Mouse (Mus musculus) kidney, adult 2 months (tissue): ENCODE data around the gene Cacna1c. TPM values are rescaled to one million over a fixed set of nuclear protein-coding genes. Genes with fewer than 3 reads are reported as not detected.

Experiments used
- DNase-seq: peaks from one replicate; pipeline ENCODE4 v3.0.0; 2021
- H3K27ac ChIP-seq: fragments of 200-500 bp; 2 replicates; pipeline ENCODE4 v1.5.1; 2012; ENCODE audit warnings: low read depth, low read length, control low read depth, inconsistent platforms; ENCODE audit not compliant: insufficient read depth
- H3K27me3 ChIP-seq: fragments of 200-500 bp; replicated peaks from 2 replicates; pipeline ENCODE4 v1.6.1; 2012; ENCODE audit warnings: mild to moderate bottlenecking, moderate library complexity, low read length, inconsistent platforms; ENCODE audit not compliant: control insufficient read depth, insufficient read depth
- H3K36me3 ChIP-seq: fragments of 200-500 bp; 2 replicates; pipeline ENCODE4 v1.6.1; 2012; ENCODE audit warnings: mild to moderate bottlenecking, moderate library complexity, low read length, inconsistent platforms; ENCODE audit not compliant: control insufficient read depth, insufficient read depth
- H3K4me1 ChIP-seq: fragments of 200-500 bp; 2 replicates; pipeline ENCODE4 v1.6.1; 2011; ENCODE audit warnings: low read length; ENCODE audit not compliant: control insufficient read depth, insufficient read depth
- H3K4me3 ChIP-seq: fragments of 200-500 bp; 2 replicates; pipeline ENCODE4 v1.5.1; 2011; ENCODE audit warnings: mild to moderate bottlenecking, low read depth, low read length, control low read depth; ENCODE audit not compliant: insufficient read depth
- CTCF ChIP-seq: fragments of 200-500 bp; conservative IDR thresholded peaks from 2 replicates; pipeline ENCODE4 v1.5.1; 2011; ENCODE audit warnings: low read depth, mild to moderate bottlenecking, control low read depth, low read length, moderate library complexity, mixed read lengths; ENCODE audit not compliant: insufficient read depth, insufficient read length
- POLR2A ChIP-seq: fragments of 200-500 bp; IDR thresholded peaks from one replicate; pipeline ENCODE4 v1.6.1; 2011; ENCODE audit warnings: low read depth, low read length, control low read depth
- WGBS: fragments of 180-500 bp; shearing (Covaris S2); methylation state at CpG from one replicate; pipeline ENCODE4 v1.1.7; 2018; 5-methylcytosine and 5-hydroxymethylcytosine counted together
- polyA plus RNA-seq: library from polyadenylated mRNA; depleted of rRNA; stranded (reverse); fragments of >200 nt; gene quantifications from 2 replicates; pipeline ENCODE4 v1.2.3, GENCODE M21; 2012

Cacna1c gene
- polyA plus RNA-seq, 1 experiment: 0.99 TPM

DNA sequence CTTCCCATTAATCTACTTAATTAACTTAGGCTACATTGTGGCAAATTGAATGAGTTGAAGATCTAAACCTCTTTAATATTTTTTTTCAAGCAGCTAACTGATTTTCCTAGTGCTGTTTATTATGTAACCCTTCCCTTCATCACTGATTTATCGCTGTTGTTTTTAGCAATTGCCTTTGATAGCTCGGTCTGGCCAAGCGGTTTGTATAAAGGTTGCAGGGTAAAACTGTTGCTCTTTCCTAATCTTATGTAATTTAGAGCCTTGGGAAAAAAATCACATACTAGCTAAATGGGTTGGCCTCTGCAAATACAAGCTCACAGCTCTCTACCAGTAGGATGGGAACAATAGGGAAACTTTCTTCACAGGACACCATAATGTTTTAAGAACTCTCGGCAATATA is 306.8 kb downstream of the Cacna1c start:
- WGBS: 69% methylated on average over 4 of the region's 4 CpGs
- H3K4me1 ChIP-seq: no peaks in the 10 kb centered on the region
- H3K27ac ChIP-seq: no peak overlapping the region
- peak; percentile 19 for DNase-seq
- H3K27me3 ChIP-seq: no peaks in the 10 kb centered on the region
- H3K36me3 ChIP-seq: no peaks in the 10 kb centered on the region
- no peak overlapping the region for H3K4me3 ChIP-seq
- TF ChIP-seq CTCF (no peak), POLR2A (no peak)

DNA sequence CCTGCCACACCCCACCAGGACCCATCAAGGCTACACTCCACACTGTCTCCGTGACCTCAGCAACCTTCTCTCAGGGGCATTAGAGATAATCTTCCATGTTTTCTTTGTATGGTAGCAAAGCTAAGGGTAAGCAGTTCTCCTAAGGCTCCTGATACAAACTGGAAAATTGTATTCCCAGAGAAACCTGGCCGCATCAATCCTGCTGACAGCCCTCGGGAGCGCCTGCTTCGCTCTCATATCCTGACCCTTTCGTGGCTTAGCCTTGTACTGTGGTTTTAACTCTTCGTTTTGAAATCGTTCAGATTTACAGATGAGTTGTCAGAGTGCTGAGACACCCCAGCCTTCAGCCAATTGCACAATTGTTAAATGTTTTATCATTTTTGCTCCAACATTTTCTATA is 309.2 kb downstream of the Cacna1c start:
- WGBS: 77% methylated on average over 8 of the region's 8 CpGs

DNA sequence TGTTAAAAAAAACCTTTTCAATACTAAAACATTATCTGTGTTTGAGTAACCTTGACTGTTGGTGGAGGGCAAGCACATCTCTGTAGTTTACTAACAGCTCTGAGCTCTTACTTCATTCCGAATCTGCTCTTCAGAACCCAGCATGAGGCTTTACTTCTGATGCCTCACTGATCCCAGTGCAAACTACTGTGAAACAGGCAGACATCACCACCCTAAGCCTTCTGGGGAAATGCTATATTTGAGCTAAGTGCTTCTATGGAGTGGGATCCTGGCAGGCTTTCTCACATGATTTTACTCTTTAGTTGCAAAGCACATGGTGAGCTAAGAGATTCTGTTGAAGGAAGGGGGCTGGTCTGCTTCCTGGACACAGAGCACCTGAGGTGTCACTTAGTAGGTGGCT is 311.3 kb downstream of the Cacna1c start:
- Histone ChIP-seq H3K27ac (no peak overlapping the region), H3K4me1 (no peaks in the 10 kb centered on the region), H3K4me3 (no peak overlapping the region), H3K27me3 (no peaks in the 10 kb centered on the region), H3K36me3 (no peaks in the 10 kb centered on the region)
- DNase-seq: no peak
- 83% methylated on average over 1 of the region's 1 CpGs for WGBS
- no peak for TF ChIP-seq POLR2A
- no peak for TF ChIP-seq CTCF

More for the DNA sequence above, 309.2 kb downstream of the Cacna1c start:
- Histone ChIP-seq H3K27me3 (no peaks in the 10 kb centered on the region), H3K27ac (no peak overlapping the region), H3K4me3 (no peak overlapping the region), H3K36me3 (no peaks in the 10 kb centered on the region), H3K4me1 (no peaks in the 10 kb centered on the region)
- no peak for TF ChIP-seq CTCF
- TF ChIP-seq POLR2A: no peak
- no peak for DNase-seq

DNA sequence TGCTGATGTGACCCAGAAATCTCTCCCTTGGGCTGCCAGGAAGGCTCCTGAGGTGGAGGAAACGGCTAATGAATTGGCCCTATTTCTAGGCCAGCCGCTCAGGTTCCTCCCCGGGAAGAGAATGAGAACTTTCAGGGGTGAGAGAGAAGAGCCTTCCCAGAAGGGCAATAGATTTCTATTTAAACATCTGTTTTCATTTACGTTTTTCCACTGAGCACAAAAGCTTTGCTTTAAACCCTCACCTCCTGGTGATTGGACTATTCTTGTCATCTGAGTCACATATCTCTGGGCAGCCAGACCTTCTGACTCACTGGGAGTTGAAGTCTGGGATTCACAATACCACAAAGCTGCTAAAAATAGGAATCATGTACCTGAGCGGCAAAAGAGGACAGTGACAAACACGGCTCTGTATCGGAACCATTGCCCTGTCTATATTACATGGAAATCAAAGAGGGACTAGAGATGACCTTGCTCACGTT is 312.1 kb downstream of the Cacna1c start:
- DNase-seq: no peak
- H3K27ac ChIP-seq: no peak overlapping the region
- no peak overlapping the region for H3K4me3 ChIP-seq
- 82% methylated on average over 8 of the region's 8 CpGs for WGBS
- no peaks in the 10 kb centered on the region for H3K27me3 ChIP-seq
- H3K36me3 ChIP-seq: no peaks in the 10 kb centered on the region
- TF ChIP-seq CTCF (no peak), POLR2A (no peak)
- no peaks in the 10 kb centered on the region for H3K4me1 ChIP-seq

DNA sequence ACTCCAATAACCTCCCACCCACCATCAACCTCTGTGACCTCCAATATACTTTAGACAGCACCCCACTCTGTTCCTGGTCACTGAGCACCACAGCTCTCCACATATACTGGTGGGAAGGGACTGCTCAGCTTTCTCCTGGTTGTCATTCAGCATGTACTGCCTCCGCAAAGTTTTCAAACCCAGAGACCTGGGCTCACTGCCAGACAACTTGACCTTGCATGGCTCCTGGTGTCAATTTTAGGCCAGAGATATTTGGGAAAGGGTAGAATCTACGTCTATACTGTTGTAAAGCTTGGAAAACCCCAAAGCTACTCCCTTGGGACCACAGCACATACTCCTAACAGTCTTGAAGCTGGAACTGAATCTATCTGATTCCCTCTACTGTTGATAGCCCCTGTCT is 320.0 kb downstream of the Cacna1c start:
- 37% methylated on average over 2 of the region's 2 CpGs for WGBS
- Histone ChIP-seq H3K36me3 (no peaks in the 10 kb centered on the region), H3K27me3 (no peaks in the 10 kb centered on the region), H3K4me1 (no peaks in the 10 kb centered on the region), H3K27ac (no peak overlapping the region), H3K4me3 (no peak overlapping the region)
- peak; percentile 38 for DNase-seq
- TF ChIP-seq CTCF: no peak
- TF ChIP-seq POLR2A: no peak

DNA sequence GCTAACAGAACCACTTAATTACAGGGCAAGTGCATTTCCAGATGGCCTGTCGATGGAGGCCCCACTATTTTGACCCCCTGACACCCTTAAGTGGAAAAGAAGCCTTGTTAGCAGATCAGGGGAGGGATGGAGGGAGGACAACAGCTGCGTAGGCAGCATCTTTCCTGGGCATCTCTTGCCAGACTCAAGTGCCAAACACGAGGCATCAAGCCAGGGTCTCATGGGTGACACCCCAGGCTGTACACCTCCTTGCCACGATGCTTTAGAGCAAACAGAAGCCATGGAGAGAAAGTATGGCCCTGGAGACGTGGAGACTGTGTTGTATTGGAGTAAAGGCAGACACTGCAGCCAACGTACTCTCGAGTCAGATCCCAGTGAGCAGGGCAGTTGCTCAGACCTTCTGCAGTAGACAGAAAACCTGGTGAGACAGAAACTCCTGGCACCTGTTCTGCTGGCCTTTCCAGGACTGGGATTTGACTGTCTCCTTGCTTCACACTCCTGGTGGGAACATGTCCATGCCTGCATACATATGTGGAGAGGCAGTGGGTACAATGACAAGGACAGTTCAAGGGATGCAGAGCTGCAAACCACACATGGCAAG is 325.9 kb downstream of the Cacna1c start:
- WGBS: 75% methylated on average over 7 of the region's 7 CpGs
- no peaks in the 10 kb centered on the region for H3K36me3 ChIP-seq
- TF ChIP-seq CTCF (no peak), POLR2A (no peak)
- no peak overlapping the region for H3K27ac ChIP-seq
- no peaks in the 10 kb centered on the region for H3K4me1 ChIP-seq
- H3K4me3 ChIP-seq: no peak overlapping the region
- no peak for DNase-seq
- H3K27me3 ChIP-seq: no peaks in the 10 kb centered on the region

DNA sequence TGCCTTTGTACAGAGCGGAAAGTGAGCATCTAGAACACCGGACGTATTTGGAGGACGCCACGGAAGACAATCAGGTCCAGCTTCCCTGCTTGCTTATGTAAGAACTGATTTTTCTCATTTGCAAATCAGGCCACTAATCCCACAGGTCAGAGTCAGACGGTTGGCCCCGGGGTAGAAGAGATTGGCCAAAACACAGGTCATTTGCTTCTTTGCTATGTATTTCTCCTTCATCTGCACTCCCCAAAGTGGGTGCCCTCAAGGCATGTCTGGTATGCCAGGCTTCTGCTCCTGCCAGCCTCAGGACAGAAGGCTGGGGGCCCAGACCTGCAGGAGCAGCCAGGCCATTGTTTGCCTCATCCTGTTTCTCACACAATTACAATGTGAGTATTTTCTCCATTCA is 328.8 kb downstream of the Cacna1c start:
- no peak overlapping the region for H3K4me3 ChIP-seq
- no peaks in the 10 kb centered on the region for H3K4me1 ChIP-seq
- H3K27ac ChIP-seq: no peak overlapping the region
- H3K36me3 ChIP-seq: no peaks in the 10 kb centered on the region
- H3K27me3 ChIP-seq: no peaks in the 10 kb centered on the region
- 90% methylated on average over 7 of the region's 7 CpGs for WGBS
- DNase-seq: no peak
- no peak for TF ChIP-seq CTCF
- no peak for TF ChIP-seq POLR2A

DNA sequence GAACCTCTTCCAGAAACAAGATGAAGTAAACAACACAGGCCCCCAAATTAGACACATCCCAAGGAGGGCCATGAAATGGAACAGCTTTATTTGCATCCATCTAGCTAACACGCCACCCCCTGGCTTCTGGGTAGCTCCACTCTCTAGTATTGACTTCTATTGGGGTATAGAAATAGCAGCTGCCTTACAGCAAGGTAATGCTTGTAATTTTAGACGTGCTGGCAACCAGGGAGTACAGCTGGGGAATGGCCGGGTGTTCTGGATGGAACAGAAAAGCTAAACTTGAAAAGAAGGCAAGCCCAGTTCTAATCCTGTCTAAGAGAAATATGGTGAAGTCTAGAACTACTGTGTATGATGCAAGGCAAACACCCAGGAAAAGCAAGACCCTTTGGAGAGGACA is 329.3 kb downstream of the Cacna1c start:
- no peak for DNase-seq
- H3K27me3 ChIP-seq: no peaks in the 10 kb centered on the region
- H3K4me3 ChIP-seq: no peak overlapping the region
- H3K27ac ChIP-seq: no peak overlapping the region
- TF ChIP-seq POLR2A (no peak), CTCF (no peak)
- 74% methylated on average over 3 of the region's 3 CpGs for WGBS
- H3K36me3 ChIP-seq: no peaks in the 10 kb centered on the region
- H3K4me1 ChIP-seq: no peaks in the 10 kb centered on the region
